Mouse (Mus musculus) heart, embryonic 15.5 days (tissue): ENCODE results near the gene Nudt11. TPM values are rescaled to one million over a fixed set of nuclear protein-coding genes. Genes with fewer than 3 reads are reported as not detected.
A peak's percentile ranks its signal among the peaks of the same experiment; 100 is the strongest.
"Not testable (repeated sequence)": the region's sequence is repeated elsewhere in the genome, so short reads cannot be mapped to it uniquely, and the experiment has no call there.

Source experiments
- ATAC-seq: fragments of 200-750 bp; cut with Nextera tagmentation; replicated peaks from 2 replicates; pipeline ENCODE4 v1.8.0; 2017; ENCODE audit warnings: low read depth, moderate TSS enrichment; ENCODE audit not compliant: insufficient number of reproducible peaks, insufficient read depth, low FRiP score
- H3K27ac ChIP-seq: fragments of 300-500 bp; sonication (generic); 2 replicates; pipeline ENCODE4 v1.5.1; 2015; ENCODE audit warnings: mild to moderate bottlenecking, inconsistent platforms
- H3K27me3 ChIP-seq: fragments of 300-500 bp; sonication (generic); 2 replicates; pipeline ENCODE4 v1.6.1; 2015; ENCODE audit warnings: inconsistent platforms
- H3K36me3 ChIP-seq: fragments of 300-500 bp; sonication (generic); 2 replicates; pipeline ENCODE4 v1.6.1; 2015; ENCODE audit warnings: mild to moderate bottlenecking, inconsistent platforms
- H3K4me1 ChIP-seq: fragments of 300-500 bp; sonication (generic); replicated peaks from 2 replicates; pipeline ENCODE4 v1.6.1; 2015; ENCODE audit warnings: inconsistent platforms
- H3K4me2 ChIP-seq: fragments of 300-500 bp; sonication (generic); 2 replicates; pipeline ENCODE4 v1.6.1; 2015; ENCODE audit warnings: inconsistent platforms, mild to moderate bottlenecking, moderate library complexity
- H3K4me3 ChIP-seq: fragments of 300-500 bp; sonication (generic); 2 replicates; pipeline ENCODE4 v1.5.1; 2015; ENCODE audit warnings: mild to moderate bottlenecking, inconsistent platforms
- H3K9ac ChIP-seq: fragments of 300-500 bp; sonication (generic); 2 replicates; pipeline ENCODE4 v1.6.1; 2015; ENCODE audit warnings: mild to moderate bottlenecking, inconsistent platforms
- H3K9me3 ChIP-seq: fragments of 300-500 bp; sonication (generic); replicated peaks from 2 replicates; pipeline ENCODE4 v1.6.1; 2016; ENCODE audit warnings: inconsistent platforms
- WGBS: fragments of 180-500 bp; shearing (Covaris S2); methylation state at CpG from one replicate; pipeline ENCODE4 v1.1.7; 2015; ENCODE audit warnings: mixed read lengths; 5-methylcytosine and 5-hydroxymethylcytosine counted together
- microRNA-seq: library from miRNA; unstranded; fragments of <30 nt; microRNA quantifications from one replicate; pipeline ENCODE4, GENCODE M21; 2016
- polyA plus RNA-seq: library from polyadenylated mRNA; unstranded; fragments of >200 nt; fragmentation: Nextera tagmentation; extraction: Ambion mirVana; gene quantifications from 2 replicates; pipeline ENCODE4 v1.2.1, GENCODE M21; 2015

Gene Nudt11
- polyA plus RNA-seq: 2.7 and 2.9 TPM in 2 replicates

DNA sequence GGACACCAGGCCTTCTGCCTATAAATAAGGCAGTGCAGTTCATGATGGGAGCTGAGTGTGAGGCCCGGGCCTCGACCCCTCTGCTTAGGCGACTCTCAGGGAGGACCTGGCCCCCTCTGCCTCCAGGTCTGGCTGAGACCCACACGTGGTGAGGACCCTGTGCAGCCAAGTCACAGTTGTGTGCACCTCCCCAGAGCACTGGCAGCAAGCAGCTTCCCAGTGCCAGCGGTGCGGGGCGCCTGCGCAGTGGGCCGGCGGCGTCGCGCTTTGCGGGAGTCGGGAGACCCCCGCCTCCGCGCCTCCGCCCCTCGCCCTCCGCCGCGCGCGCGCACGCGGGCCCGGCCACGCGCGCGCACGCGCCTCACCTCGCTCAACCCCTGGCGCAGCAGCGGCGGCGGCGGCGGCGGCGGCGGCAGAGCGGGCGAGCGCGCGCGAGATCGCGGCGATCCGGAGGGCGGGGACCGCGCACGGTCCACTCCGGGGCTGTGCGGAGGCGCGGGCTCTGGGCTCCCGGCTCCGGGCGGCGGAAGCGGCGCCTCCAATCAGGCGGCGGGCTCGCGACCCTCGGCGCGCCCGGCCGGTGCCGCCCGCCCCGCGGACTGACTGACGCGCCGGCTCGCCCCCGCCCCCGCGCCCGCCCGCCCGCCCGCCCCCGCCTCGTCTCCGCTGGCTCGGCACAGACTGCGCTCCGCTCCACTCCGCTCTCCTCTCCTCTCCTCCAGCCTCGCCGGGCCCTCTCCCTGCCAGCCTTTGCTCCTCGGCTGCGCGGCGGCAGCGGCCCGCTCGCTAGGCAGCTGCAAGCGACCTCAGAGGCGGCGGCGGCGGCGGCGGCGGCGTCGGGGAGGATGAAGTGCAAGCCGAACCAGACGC is at the start of gene Nudt11:
Gene Nudt11, plus strand, starts transcription at position 388 of the 870 bp plus-strand sequence.
- not testable (repeated sequence) for H3K27me3 ChIP-seq, H3K4me1 ChIP-seq, H3K27ac ChIP-seq, H3K9me3 ChIP-seq, H3K9ac ChIP-seq, H3K36me3 ChIP-seq
- 19% methylated on average over 9 of the region's 121 CpGs for WGBS
- peak; percentile 81 for ATAC-seq
- Histone ChIP-seq H3K4me2 (peak within 1 kb of the TSS; percentile 54), H3K4me3 (peak within 1 kb of the TSS; percentile 39)

DNA sequence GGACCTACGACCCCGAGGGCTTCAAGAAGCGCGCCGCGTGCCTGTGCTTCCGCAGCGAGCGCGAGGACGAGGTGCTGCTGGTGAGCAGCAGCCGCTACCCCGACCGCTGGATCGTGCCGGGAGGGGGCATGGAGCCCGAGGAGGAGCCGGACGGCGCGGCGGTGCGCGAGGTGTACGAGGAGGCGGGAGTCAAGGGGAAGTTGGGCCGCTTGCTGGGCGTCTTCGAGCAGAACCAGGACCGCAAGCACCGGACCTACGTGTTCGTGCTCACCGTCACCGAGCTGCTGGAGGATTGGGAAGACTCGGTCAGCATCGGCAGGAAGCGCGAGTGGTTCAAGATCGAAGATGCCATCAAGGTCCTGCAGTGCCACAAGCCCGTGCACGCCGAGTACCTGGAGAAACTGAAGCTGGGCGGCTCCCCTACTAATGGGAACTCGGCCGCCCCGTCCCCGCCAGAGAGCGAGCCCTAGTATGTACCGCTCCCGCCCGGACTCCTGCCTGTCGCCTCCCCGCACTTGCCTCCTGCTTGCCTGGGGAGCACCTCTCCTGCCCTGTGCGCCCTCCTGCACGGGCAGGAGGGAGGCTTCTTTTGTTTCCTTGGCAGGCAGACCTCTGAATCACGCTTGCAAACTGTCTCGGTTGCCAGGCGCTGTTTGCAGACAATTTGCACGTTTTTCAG is 822 bp downstream of the Nudt11 start:
- H3K27me3 ChIP-seq, H3K9me3 ChIP-seq, H3K36me3 ChIP-seq, H3K4me1 ChIP-seq, H3K27ac ChIP-seq, H3K9ac ChIP-seq: not testable (repeated sequence)
- WGBS: 11% methylated on average over 11 of the region's 60 CpGs
- peak overlapping the region; percentile 54 for H3K4me2 ChIP-seq
- peak overlapping the region; percentile 39 for H3K4me3 ChIP-seq
- peak; percentile 41 for ATAC-seq

DNA sequence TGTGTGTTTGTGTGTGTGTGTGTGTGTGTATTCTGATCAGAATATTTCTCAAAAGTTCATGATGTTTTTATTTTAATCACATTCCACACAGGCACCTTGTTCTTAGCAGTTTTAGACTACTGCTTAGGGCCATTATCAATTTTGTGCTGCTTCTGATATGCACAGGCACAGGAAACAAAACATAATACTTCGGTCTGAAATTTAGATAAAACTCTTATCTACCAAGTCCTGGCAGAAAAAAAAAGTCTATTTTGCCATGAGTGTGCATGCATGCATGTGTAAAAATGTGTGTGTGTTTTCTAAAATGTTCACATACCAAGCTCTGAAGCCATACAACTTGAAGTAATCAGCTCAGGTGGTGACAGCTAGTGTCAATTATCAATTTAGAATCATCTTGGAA is 14.3 kb downstream of the Nudt11 start:
- no peaks in the 10 kb centered on the region for H3K4me1 ChIP-seq
- H3K27me3 ChIP-seq: no peaks in the 10 kb centered on the region
- H3K4me3 ChIP-seq: no peak overlapping the region
- no peaks in the 10 kb centered on the region for H3K36me3 ChIP-seq
- ATAC-seq: no peak
- H3K9ac ChIP-seq: no peak overlapping the region
- no peak overlapping the region for H3K27ac ChIP-seq
- WGBS: 52% methylated on average over 1 of the region's 1 CpGs
- H3K9me3 ChIP-seq: no peaks in the 10 kb centered on the region
- no peak overlapping the region for H3K4me2 ChIP-seq

DNA sequence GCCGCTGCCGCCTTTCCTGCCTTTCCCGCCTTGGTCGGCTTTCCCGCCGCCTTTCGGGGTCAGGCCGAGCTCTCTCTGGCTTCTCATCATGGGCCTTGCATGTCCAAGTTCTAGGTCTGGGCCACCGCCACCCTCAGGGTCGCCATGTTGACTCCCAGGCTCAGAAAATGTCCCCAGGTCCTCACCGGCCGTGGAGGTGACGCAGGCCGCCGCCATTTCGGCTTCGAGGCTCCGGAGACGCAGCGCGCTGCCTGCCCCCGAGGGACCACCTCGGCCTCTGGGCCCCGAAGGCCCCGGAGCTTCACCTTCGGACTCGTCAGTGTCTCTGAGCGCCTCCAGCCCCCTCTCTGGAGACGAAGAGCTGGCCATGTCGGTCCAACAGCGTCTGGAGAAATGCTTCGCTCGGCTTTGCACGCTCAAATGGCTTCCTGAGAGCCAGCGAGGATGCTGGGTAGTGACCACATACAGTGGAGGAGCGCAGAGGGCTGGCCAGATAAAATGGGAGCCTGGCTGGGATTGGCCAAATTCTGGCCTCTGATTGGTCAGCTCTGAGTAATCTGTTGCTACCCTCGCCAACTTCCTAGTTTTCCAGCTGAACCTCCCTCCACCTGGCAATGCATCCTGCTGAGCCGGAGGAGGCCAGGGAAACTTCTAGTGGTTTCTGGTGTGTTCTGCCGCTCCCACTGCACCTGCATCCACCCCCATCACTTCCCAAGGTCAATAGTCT is 35.9 kb downstream of the Nudt11 start, which contains the start of gene AU022751:
Gene AU022751, minus strand, starts transcription at position 466 of the 727 bp plus-strand sequence.
- H3K27ac ChIP-seq: no peak within 1 kb of the TSS
- no peaks in the 10 kb centered on the region for H3K4me1 ChIP-seq
- H3K36me3 ChIP-seq: no peaks in the 10 kb centered on the region
- 85% methylated on average over 34 of the region's 39 CpGs for WGBS
- no peak within 1 kb of the TSS for H3K4me3 ChIP-seq
- H3K9me3 ChIP-seq: no peaks in the 10 kb centered on the region; the same call in 1 of the 2 replicates
- H3K9ac ChIP-seq: no peak within 1 kb of the TSS
- no peaks in the 10 kb centered on the region for H3K27me3 ChIP-seq
- H3K4me2 ChIP-seq: no peak within 1 kb of the TSS
- ATAC-seq: no peak

DNA sequence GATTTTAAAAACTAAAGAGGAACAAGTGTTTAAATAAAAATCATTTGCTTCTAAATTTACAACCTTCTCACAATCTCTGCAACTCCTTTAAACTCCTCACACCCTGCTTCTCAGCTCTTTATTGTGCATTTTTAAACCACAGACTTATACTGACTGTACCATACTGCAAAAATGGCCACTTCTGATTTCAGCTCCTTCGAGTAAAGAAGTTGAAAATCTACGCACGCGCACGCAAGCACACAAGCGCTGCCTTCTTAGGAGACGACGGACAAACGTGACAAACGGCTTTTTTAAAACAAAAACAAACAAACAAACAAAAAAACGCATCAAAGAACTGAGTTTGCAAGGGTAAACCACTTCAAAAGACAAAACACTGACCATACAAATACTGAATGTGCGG is 44.3 kb downstream of the Nudt11 start:
- Histone ChIP-seq H3K4me1 (no peaks in the 10 kb centered on the region), H3K9ac (no peak overlapping the region), H3K27me3 (peaks cover 5% of the 10 kb centered on the region), H3K36me3 (no peaks in the 10 kb centered on the region), H3K9me3 (no peaks in the 10 kb centered on the region), H3K27ac (no peak overlapping the region), H3K4me3 (peak overlapping the region; percentile 48), H3K4me2 (peak overlapping the region; percentile 67)
- no peak for ATAC-seq
- WGBS: 21% methylated on average over 12 of the region's 12 CpGs

DNA sequence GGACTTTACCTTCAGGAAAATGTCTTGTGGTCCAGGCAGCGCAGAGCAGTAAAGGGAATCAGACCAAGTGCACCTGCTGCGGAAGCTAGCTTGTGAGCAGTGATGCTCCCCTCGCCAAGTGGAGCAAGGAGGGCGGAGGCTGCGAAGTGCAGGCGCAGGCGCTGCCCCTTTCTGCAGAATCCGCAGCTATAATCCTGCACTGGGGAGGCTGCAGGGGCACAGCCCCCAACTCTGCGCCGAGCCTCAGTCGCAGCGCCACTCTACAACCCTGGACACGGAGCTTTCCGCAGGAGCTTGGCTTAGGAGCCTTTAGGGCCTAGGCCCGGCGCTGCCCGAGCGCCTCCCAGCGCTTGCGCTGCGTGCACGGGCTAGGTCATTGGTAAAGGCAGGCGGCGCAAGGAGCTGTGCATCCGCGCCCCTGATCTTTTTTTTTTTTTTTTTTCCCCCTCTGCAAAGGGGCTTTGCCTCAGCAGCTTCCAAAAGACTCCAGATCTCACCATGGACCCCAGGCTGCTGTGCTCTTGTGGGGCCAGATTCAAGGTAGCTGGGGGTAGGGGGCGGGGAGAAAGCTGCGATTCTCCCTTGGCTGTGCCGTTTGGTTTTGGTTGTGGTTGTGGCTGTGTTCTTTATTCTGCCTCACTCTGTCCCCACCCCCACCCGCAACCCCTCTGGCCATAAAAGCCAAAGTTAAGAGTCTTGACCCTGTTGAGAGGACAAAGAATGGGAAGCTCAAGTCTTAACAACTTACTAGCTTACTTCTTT is 44.9 kb downstream of the Nudt11 start:
- H3K27ac ChIP-seq: no peak overlapping the region
- WGBS: 9% methylated on average over 26 of the region's 30 CpGs
- H3K4me3 ChIP-seq: peak overlapping the region; percentile 48
- H3K9ac ChIP-seq: 0 out of 2 replicates have a peak overlapping the region, but pooled peaks have one; percentile 17
- no peaks in the 10 kb centered on the region for H3K9me3 ChIP-seq
- peaks cover 5% of the 10 kb centered on the region for H3K27me3 ChIP-seq
- no peaks in the 10 kb centered on the region for H3K4me1 ChIP-seq
- no peak for ATAC-seq
- no peaks in the 10 kb centered on the region for H3K36me3 ChIP-seq
- H3K4me2 ChIP-seq: peak overlapping the region; percentile 67

Small RNA genes within 50 kb of the gene (microRNA-seq; reads per million reads assigned to microRNA genes)
- not detected for gene Gm27360

Other genes with a start within 250 kb of the Nudt11 start
- not detected in 2 replicates for gene AU022751, start 36.0 kb downstream of the Nudt11 start, polyA plus RNA-seq
- gene Nudt10, start 125.6 kb downstream of the Nudt11 start, polyA plus RNA-seq: 2.3 and 3.4 TPM in 2 replicates